Mouse (Mus musculus) limb, embryonic 12.5 days (tissue): Measurements from ENCODE around the gene Mbtd1. TPM values are rescaled to one million over a fixed set of nuclear protein-coding genes. Genes with fewer than 3 reads are reported as not detected.

Experiments used
- ATAC-seq: fragments of 200-750 bp; cut with Nextera tagmentation; 2 replicates; pipeline ENCODE4 v1.8.0; 2017; ENCODE audit warnings: low read depth, moderate TSS enrichment; ENCODE audit not compliant: insufficient number of reproducible peaks, insufficient read depth, low FRiP score, low TSS enrichment
- H3K27ac ChIP-seq: fragments of 300-500 bp; sonication (generic); 2 replicates; pipeline ENCODE4 v1.5.1; 2016; ENCODE audit warnings: mild to moderate bottlenecking, moderate library complexity
- H3K27me3 ChIP-seq: fragments of 300-500 bp; sonication (generic); 2 replicates; pipeline ENCODE4 v1.6.1; 2016; ENCODE audit warnings: mild to moderate bottlenecking, moderate library complexity
- H3K36me3 ChIP-seq: fragments of 300-500 bp; sonication (generic); 2 replicates; pipeline ENCODE4 v1.6.1; 2016; ENCODE audit warnings: mild to moderate bottlenecking, moderate library complexity
- H3K4me1 ChIP-seq: fragments of 300-500 bp; sonication (generic); replicated peaks from 2 replicates; pipeline ENCODE4 v1.6.1; 2016
- H3K4me2 ChIP-seq: fragments of 300-500 bp; sonication (generic); 2 replicates; pipeline ENCODE4 v1.6.1; 2016; ENCODE audit warnings: mild to moderate bottlenecking, moderate library complexity
- H3K4me3 ChIP-seq: fragments of 300-500 bp; sonication (generic); replicated peaks from 2 replicates; pipeline ENCODE4 v1.5.1; 2016; ENCODE audit warnings: mild to moderate bottlenecking
- H3K9ac ChIP-seq: fragments of 300-500 bp; sonication (generic); replicated peaks from 2 replicates; pipeline ENCODE4 v1.6.1; 2016; ENCODE audit warnings: mild to moderate bottlenecking, moderate library complexity
- H3K9me3 ChIP-seq: fragments of 300-500 bp; sonication (generic); 2 replicates; pipeline ENCODE4 v1.6.1; 2016; ENCODE audit warnings: mild to moderate bottlenecking, moderate library complexity
- WGBS: fragments of 180-500 bp; shearing (Covaris S2); methylation state at CpG from one replicate; pipeline ENCODE4 v1.1.7; 2016; 5-methylcytosine and 5-hydroxymethylcytosine counted together
- polyA plus RNA-seq: library from polyadenylated mRNA; unstranded; fragments of >200 nt; fragmentation: Nextera tagmentation; extraction: Ambion mirVana; gene quantifications from 2 replicates; pipeline ENCODE4 v1.2.1, GENCODE M21; 2016

Mbtd1 gene
- polyA plus RNA-seq, 1 experiment from 2014 or later, result 45.2 TPM

GRCm38 (mm10) chr11:93950045-93950444, 64.4 kb downstream of the Mbtd1 start:
- Histone ChIP-seq H3K4me1 (peaks cover 31% of the 10 kb centered on the region), H3K27me3 (no peaks in the 10 kb centered on the region), H3K9me3 (no peaks in the 10 kb centered on the region), H3K36me3 (peaks cover 64% of the 10 kb centered on the region), H3K27ac (no peak overlapping the region), H3K9ac (no peak overlapping the region), H3K4me3 (no peak overlapping the region), H3K4me2 (no peak overlapping the region)
- ATAC-seq, result no peak
- WGBS, result 81% methylated on average over 1 of the region's 1 CpGs

DNA sequence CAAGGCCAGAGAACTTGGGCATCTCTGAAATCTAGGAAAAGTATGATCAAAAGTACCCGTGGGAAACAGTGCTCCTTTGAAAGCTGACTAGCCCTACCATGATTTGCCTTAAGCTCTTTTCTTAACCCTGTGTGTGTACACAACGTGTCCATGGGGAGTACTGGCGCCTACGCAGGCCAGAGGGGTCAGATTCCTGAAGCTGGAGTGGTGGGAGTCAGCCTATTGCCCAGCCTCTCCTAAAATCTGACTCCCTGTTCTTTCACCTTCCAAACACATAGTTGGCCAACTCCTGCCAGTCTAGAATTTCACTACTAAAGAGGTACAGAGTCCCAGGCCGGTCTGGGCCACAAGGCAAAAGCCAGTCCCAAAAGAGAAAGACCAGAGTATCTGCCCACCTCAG, 66.7 kb downstream of the Mbtd1 start:
- Histone ChIP-seq H3K27ac (no peak overlapping the region), H3K4me3 (no peak overlapping the region), H3K27me3 (no peaks in the 10 kb centered on the region), H3K36me3 (peaks cover 64% of the 10 kb centered on the region), H3K4me1 (peaks cover 32% of the 10 kb centered on the region), H3K9ac (no peak overlapping the region), H3K4me2 (no peak overlapping the region; the same call in 1 of the 2 replicates), H3K9me3 (no peaks in the 10 kb centered on the region)
- ATAC-seq, result no peak
- 70% methylated on average over 5 of the region's 5 CpGs for WGBS

DNA sequence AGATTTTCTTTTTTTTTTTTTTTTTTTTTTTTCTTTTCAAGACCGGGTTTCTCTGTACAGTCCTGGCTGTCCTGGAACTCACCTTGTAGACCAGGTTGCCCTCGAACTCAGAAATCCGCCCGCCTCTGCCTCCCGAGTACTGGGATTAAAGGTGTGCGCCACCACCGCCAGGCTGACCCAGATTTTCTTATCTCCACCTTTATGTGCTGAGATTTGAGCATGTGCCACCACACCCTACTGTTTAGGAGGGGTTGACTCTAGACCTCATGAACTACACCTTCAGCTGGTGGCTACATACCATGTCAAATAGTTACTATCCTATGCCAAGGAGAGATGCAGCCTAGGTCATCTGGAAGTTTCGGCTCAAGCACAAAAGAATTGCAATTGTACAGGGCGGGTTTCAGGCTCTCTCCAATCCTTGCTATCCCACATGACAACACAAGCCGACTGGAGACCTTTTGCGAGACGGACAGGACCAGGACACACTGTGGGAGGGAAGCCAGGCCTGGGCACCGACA, 69.1 kb downstream of the Mbtd1 start:
- peaks cover 66% of the 10 kb centered on the region for H3K36me3 ChIP-seq

GRCm38 (mm10) chr11:93955256-93956150, 69.9 kb downstream of the Mbtd1 start:
- peaks cover 66% of the 10 kb centered on the region for H3K36me3 ChIP-seq
- under 1% methylated on average over 67 of the region's 67 CpGs for WGBS
- peak overlapping the region; percentile 79 for H3K9ac ChIP-seq

More for the DNA sequence above, 69.1 kb downstream of the Mbtd1 start:
- 43% methylated on average over 13 of the region's 13 CpGs for WGBS
- peak overlapping the region; percentile 73 for H3K4me3 ChIP-seq
- peaks cover 32% of the 10 kb centered on the region for H3K4me1 ChIP-seq
- no peaks in the 10 kb centered on the region for H3K9me3 ChIP-seq
- H3K27ac ChIP-seq, result peak overlapping the region; percentile 89
- no peaks in the 10 kb centered on the region for H3K27me3 ChIP-seq
- ATAC-seq, result 0 out of 2 replicates have a peak, but pooled peaks have one; percentile 4
- H3K4me2 ChIP-seq, result peak overlapping the region; percentile 86
- H3K9ac ChIP-seq, result peak overlapping the region; percentile 79

GRCm38 (mm10) chr11:93956159-93956558, 70.5 kb downstream of the Mbtd1 start, which contains the start of gene Nme2:
Gene Nme2, minus strand, starts transcription at chr11:93956259.
- Histone ChIP-seq H3K4me1 (peaks cover 32% of the 10 kb centered on the region), H3K27me3 (no peaks in the 10 kb centered on the region), H3K9ac (peak within 1 kb of the TSS; percentile 79), H3K27ac (peak within 1 kb of the TSS; percentile 89), H3K4me2 (peak within 1 kb of the TSS; percentile 86), H3K9me3 (no peaks in the 10 kb centered on the region), H3K36me3 (peaks cover 66% of the 10 kb centered on the region), H3K4me3 (peak within 1 kb of the TSS; percentile 73)
- 3% methylated on average over 6 of the region's 6 CpGs for whole genome bisulfite sequencing
- peak; percentile 30; the same call in 1 of the 2 replicates for ATAC-seq

More at GRCm38 (mm10) chr11:93955256-93956150, 69.9 kb downstream of the Mbtd1 start:
- Histone ChIP-seq H3K27me3 (no peaks in the 10 kb centered on the region), H3K4me1 (peaks cover 32% of the 10 kb centered on the region), H3K4me3 (peak overlapping the region; percentile 73), H3K9me3 (no peaks in the 10 kb centered on the region), H3K27ac (peak overlapping the region; percentile 89), H3K4me2 (peak overlapping the region; percentile 86)
- peak; percentile 98 for ATAC-seq

DNA sequence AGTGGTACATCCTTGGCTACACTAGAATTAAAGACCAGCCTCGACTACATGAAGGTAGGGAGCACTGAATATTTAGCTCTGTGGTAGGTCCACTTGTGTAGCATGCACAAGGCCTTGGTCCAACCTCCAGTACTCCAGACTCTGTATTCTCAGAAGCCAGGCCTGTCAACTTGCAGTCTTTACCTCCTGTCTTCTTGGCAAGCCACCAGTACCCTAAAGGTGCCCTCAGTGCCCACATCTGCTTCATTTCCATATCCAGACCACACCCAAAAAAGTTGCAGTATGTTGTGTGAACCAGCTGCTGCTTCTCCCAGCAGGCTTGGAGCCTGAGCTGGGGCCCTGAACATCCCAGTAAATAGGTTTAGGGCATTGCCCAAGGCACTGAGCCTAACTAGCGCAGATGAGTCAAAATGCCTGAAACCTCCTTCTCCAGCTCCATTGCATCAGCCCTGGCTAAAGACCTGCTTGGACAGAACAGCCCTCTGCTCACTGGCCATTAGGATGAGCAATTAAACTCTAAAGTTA, 71.4 kb downstream of the Mbtd1 start:
- WGBS, result 78% methylated on average over 2 of the region's 2 CpGs
- Histone ChIP-seq H3K36me3 (peaks cover 66% of the 10 kb centered on the region), H3K9me3 (no peaks in the 10 kb centered on the region), H3K9ac (no peak overlapping the region), H3K27ac (no peak overlapping the region), H3K4me2 (no peak overlapping the region), H3K4me1 (peaks cover 32% of the 10 kb centered on the region), H3K4me3 (no peak overlapping the region), H3K27me3 (no peaks in the 10 kb centered on the region)
- ATAC-seq, result no peak

GRCm38 (mm10) chr11:93957746-93958145, 72.1 kb downstream of the Mbtd1 start:
- Histone ChIP-seq H3K9me3 (no peaks in the 10 kb centered on the region), H3K4me1 (peaks cover 27% of the 10 kb centered on the region), H3K4me3 (no peak overlapping the region), H3K27me3 (no peaks in the 10 kb centered on the region), H3K9ac (no peak overlapping the region), H3K4me2 (no peak overlapping the region), H3K27ac (no peak overlapping the region), H3K36me3 (peaks cover 66% of the 10 kb centered on the region)
- no peak for ATAC-seq
- 72% methylated on average over 4 of the region's 4 CpGs for WGBS

- 91% methylated on average over 6 of the region's 6 CpGs for WGBS
- peaks cover 84% of the 10 kb centered on the region for H3K36me3 ChIP-seq
Measured at GRCm38 (mm10) chr11:93961482-93961881, 75.8 kb downstream of the Mbtd1 start.

DNA sequence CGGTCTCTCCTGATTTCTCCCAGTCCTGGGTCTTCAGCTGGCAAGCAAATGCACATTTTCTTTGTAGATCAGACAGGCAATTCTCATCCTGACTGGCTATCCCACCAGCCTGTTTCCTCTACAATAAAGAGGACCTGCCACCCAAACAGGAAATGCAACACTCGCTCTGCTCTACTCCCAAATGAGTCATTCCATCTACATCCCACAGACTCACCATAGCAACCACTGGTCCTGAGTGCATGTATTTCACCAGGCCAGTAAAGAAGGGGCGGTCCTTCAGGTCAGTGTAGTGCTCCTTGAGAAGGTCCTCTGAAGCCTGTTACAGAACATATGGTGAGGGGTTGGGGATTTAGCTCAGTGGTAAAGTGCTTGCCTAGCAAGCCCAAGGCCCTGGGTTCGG, 77.4 kb downstream of the Mbtd1 start:
- Histone ChIP-seq H3K27ac (no peak overlapping the region), H3K4me1 (peaks cover 3% of the 10 kb centered on the region; the same call in 1 of the 2 replicates), H3K9me3 (no peaks in the 10 kb centered on the region), H3K36me3 (peaks cover 80% of the 10 kb centered on the region), H3K27me3 (no peaks in the 10 kb centered on the region), H3K4me3 (no peak overlapping the region), H3K4me2 (no peak overlapping the region), H3K9ac (no peak overlapping the region)
- ATAC-seq, result no peak
- WGBS, result 94% methylated on average over 4 of the region's 4 CpGs

More at GRCm38 (mm10) chr11:93961482-93961881, 75.8 kb downstream of the Mbtd1 start:
- peaks cover 2% of the 10 kb centered on the region; the same call in 1 of the 2 replicates for H3K4me1 ChIP-seq
- H3K9ac ChIP-seq, result no peak overlapping the region
- H3K9me3 ChIP-seq, result no peaks in the 10 kb centered on the region
- no peaks in the 10 kb centered on the region for H3K27me3 ChIP-seq
- no peak overlapping the region for H3K4me2 ChIP-seq
- no peak overlapping the region for H3K27ac ChIP-seq
- ATAC-seq, result no peak
- H3K4me3 ChIP-seq, result no peak overlapping the region

GRCm38 (mm10) chr11:93965391-93965790, 79.7 kb downstream of the Mbtd1 start:
- peaks cover 57% of the 10 kb centered on the region for H3K36me3 ChIP-seq
- no peak for ATAC-seq
- H3K4me3 ChIP-seq, result no peak overlapping the region
- WGBS, result 98% methylated on average over 6 of the region's 6 CpGs
- H3K9me3 ChIP-seq, result no peaks in the 10 kb centered on the region
- H3K27me3 ChIP-seq, result no peaks in the 10 kb centered on the region
- no peak overlapping the region for H3K9ac ChIP-seq
- H3K4me2 ChIP-seq, result no peak overlapping the region
- no peak overlapping the region for H3K27ac ChIP-seq
- peaks cover 3% of the 10 kb centered on the region; the same call in 1 of the 2 replicates for H3K4me1 ChIP-seq

GRCm38 (mm10) chr11:93967381-93967780, 81.7 kb downstream of the Mbtd1 start:
- Histone ChIP-seq H3K9ac (peak overlapping the region; percentile 68), H3K36me3 (peaks cover 37% of the 10 kb centered on the region), H3K27me3 (no peaks in the 10 kb centered on the region), H3K4me2 (peak overlapping the region; percentile 80), H3K9me3 (no peaks in the 10 kb centered on the region), H3K4me3 (peak overlapping the region; percentile 67), H3K27ac (peak overlapping the region; percentile 66), H3K4me1 (peaks cover 3% of the 10 kb centered on the region; the same call in 1 of the 2 replicates)
- 3% methylated on average over 11 of the region's 11 CpGs for WGBS
- no peak for ATAC-seq
